Mouse (Mus musculus) small intestine, adult 2 months (tissue): ENCODE data around the gene Zfp644.

Experiments
- CTCF ChIP-seq: fragments of 200-500 bp; IDR thresholded peaks from 2 replicates; pipeline ENCODE4 v1.5.1; 2012; ENCODE audit warnings: low read depth, mild to moderate bottlenecking, control low read depth, inconsistent platforms, low read length, moderate library complexity, mixed read lengths; ENCODE audit not compliant: insufficient replicate concordance, insufficient read length; ENCODE audit errors: extremely low read depth
- POLR2A ChIP-seq: fragments of 200-500 bp; IDR thresholded peaks from 2 replicates; pipeline ENCODE4 v1.6.1; 2012; ENCODE audit warnings: low read depth, mild to moderate bottlenecking, control low read depth, inconsistent platforms, low read length, moderate library complexity

DNA sequence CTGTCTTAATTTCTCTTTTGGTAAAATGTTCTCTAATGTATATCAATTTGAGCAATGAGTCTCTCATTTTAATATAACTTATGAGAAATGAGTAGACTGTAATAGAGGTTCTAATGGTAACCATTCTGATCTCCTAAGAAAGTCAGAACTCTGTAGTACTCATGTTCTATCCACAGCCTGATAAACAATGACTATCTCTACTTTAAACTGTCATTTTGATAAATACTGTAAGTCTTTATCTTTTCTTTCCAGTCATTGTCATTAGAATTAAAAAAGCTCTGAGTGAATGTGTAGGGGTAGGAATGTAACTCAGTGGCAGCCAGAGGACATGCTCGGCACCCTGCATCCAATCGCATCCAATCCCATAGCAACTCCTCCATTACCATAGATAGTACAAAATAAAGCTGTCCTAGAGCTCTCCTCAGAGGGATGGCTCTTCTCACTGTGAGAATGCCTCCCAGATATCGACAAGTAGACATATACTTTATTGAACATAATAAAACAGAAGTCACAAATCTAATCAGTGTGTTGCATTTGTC, 44.2 kb downstream of the Zfp644 start:
- TF ChIP-seq CTCF (no peak), POLR2A (no peak)
